Mouse (Mus musculus) kidney, adult 2 months (tissue): Measurements from ENCODE around the gene Adgrb2.

Source experiments
- CTCF ChIP-seq: fragments of 200-500 bp; conservative IDR thresholded peaks from 2 replicates; pipeline ENCODE4 v1.5.1; 2011; ENCODE audit warnings: low read depth, mild to moderate bottlenecking, control low read depth, low read length, moderate library complexity, mixed read lengths; ENCODE audit not compliant: insufficient read depth, insufficient read length
- POLR2A ChIP-seq: fragments of 200-500 bp; IDR thresholded peaks from one replicate; pipeline ENCODE4 v1.6.1; 2011; ENCODE audit warnings: low read depth, low read length, control low read depth

DNA sequence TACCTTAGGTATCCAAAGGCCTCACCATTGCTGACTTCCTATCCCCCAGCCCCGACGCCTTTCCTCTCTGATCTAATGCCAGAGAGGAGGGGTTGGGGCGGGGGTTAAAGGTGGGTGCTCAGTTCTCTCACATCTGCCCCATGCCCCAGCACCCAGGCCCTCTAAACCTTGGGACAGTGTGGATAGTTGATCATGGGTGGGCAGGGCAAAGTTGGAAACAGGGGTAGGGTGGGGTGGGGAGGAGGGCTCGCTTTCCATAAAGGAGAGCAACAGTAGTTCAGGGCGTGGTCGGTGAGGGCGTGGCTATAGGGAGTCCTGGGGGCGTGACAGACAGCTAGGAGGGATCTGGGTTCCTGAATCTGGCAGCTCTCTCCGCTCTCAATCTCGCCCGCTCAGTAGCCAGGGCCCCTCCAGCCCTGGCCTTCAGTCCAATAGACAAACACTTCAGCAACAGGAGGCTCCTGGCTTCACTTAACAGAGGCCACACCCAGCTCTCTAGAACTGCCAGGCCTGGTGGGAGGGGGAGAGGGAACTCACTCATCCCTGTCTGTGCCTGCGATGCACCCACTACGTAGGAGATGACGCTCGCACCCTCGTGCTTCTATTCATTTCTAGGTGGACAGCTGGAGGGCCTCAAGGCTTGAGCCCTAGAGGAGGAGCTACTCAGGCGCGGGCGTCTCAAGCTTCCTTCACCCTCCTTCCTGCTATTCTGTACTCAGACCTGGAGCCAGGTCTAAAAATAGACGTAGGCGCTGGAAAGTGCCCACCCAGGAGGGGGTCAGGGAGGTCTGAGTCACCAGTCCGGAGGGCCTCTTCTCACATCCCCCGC is 52.1 kb downstream of the Adgrb2 start:
- TF ChIP-seq CTCF (no peak), POLR2A (no peak)
